Mouse (Mus musculus): ENCODE data around the gene Slc22a15.

Slc22a15 gene

DNA sequence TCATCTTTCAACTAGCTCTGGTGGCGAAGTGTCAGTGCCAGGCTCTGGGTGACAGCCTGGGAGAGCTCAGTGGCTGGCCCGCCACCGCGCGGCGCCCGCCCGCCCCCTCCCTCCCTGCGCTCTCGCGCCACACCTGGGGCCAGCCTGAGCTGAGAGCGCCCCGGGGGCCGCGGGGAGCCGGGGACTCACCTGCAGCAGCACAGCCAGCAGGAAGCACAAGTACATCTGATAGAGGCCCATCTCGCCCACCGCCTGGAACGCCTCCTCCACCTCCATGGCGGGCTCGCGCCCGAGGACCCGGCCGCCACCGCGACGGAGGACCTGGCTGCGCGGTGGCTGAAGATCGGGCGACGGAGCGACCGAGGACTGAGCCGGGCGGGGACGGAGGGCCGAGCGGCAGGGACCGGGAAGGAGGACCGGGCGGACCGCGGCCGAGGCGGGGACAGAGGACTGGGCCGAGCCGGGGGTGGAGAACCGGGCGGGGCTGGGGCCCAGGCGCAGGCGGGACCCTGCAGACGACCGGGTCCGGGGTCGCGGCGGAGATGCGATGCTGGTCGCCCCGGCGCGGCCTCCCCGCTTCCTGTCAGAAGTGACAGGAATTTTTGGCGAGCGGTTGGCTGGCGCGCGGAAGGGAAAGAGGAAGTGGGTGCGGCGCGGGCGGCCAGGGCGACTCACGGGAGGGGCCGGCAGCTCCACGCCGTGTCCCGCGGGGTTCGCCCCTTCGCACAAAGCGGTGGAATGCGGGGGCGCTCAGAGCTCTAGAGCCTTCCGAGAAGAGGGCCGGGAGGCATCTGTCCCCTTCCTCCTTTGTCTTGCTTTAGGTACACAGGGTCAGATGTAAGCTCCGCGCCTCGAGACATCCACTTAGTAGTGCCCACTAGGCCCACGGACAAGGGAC lies at the start of gene Slc22a15:
Gene Slc22a15, minus strand, starts transcription at position 611 of the 898 bp plus-strand sequence.
- DNase-seq, result peak; percentile 74

DNA sequence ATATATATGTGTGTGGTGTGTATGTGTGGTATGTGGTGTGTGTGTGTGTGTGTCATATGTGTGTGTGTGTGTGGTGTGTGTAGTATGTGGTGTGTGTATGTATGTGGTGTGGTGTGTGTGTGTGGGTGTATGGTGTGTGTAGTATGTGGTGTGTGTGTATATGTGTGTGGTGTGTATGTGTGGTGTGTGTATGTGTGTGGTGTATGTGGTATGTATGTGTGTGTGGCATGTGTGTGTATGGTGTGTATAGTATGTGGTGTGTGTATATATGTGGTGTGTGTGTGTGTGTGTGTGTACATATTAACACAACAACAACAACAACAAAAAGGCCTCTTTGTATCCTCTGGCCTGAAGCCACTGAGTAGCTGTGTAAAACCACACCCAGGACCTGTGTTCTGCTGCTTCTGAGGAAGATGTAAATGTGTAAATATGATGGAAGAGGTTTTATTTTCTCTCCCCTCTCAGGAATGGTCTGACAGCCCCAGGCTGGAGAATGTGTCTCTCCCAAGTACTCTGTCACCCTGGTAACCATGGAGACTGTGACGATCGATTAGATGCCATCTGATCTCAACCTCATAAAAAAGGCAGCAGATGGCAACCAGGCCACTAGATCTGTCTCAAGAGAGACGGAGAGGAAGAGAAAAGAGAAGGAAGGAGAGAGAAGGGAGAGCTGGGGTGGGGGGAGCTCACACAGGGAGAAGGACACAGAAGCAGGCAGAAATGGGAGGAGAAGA lies 42.7 kb upstream of the Slc22a15 start:
- no peak for DNase-seq

DNA sequence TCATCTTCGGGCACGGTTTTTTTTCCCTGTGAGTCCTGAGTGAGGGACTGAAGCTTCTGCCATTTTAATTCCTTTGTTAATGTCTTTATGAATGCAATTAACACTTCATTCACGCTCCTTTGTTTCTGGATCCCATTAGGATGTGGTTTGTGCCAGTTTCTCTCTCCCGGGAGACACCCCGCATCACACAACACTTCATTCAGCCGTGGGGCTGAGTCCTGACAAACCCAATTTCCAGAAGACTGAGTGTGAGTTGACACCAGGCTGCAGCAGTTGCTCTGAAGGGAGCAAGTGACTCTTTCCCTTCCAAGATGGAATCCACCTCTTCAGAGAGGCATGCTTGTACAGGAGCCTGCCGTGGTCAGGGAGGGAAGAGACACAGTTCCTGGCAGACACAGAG lies 40.1 kb upstream of the Slc22a15 start:
- no peak for DNase-seq

DNA sequence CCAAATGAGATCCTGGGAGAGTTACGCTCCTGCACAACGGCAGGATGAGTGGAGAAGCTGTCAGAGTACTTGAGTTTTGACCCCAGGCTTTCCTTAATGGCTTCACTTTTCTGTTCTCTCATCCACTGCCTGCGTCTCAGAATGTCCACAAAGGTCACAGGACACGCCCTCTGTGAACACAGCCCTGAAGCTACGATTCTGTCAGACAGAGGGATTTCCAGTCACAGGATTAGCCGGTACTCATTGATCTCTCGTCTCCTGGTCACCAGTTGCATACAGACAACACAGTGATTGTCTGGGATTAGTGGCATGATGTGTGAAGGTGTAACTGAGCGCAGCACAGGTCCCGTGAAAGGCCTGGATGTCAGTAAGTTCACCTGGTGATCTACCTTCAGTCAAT lies 39.2 kb upstream of the Slc22a15 start:
- DNase-seq, result no peak

DNA sequence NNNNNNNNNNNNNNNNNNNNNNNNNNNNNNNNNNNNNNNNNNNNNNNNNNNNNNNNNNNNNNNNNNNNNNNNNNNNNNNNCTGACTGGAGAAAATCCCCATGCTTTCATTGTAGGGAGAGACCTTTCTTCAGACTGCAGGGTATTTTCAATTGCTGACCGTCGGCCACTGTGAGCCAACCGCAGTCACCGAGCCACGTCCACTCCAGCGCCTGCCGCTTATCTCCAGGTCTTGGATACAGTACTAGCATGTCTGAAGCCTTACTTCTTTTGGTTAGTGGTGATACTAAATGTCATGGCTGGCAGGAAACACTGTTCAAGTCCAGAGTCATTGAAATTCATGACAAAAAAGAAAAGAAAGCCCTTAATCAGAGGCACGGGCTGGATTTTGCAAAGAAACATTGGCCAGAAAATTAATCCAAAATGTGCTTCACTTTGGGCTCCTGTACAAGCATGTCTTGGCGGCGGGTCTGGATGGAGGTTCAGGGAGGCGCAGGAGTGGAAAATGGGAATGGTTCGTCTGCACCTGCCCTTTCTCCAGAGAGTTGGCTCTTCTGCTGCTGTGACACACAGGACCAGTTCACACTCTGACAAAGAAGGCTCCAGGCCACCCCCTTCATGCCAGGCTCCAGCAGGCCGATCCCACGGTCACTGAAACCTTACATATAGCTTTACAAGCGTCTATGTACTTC lies 37.0 kb upstream of the Slc22a15 start:
- no peak for DNase-seq

DNA sequence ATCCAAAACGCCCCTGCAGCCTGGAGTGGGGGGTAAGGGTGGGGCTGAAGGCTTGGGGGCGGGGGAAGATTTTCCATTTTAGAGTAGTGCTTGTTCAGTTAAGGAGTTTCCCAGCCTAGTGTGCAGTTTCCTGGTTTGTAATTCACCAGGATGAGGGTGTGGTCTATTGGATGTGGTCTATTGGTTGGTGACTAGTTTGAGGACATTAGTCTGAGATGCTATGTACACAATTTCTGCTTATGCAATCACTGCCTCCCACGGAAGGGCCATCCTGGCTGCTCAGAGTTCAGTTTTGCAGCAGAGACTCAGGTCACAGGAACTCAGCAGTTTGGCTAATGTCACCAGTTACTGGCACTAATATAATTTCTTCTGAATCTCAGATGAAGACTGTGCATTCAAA lies 33.8 kb upstream of the Slc22a15 start:
- DNase-seq, result no peak

DNA sequence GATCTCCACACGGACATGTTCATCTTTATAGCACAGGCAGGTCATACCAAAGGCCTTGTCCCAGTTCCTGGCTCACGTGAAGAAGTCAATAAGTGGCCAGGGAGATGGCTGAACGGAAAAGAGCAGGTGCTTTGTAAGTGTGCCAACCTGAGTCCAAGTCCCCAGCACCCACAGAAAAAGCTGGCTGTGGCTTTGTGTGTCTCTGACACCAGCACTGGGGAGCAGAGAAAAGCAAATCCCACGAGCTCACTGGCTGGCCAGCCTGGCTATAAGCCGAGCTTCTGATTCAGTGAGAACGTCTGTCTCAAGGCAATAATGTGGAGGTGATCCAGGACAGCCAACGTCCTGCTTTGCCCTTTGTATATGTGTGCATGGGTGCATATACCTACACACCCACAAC lies 29.3 kb upstream of the Slc22a15 start:
- DNase-seq, result no peak

DNA sequence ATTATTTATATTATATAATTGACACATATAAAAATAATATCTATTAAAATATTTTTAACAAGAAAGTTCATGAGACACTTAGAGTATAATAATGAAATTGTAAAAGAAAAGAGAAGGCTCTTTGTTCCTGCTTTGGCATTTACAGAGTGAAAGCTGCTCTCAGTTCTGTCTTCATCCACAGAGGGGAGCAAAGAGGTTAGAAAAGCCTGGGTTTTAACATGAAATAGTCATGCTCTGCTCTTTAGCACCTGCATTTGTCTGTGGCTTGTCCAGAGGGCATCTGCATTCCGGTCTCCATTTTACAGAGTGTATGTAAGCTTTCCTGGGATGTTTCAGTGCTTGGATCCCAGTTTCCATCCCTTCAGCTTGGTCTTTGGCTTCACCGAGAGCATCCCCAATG lies 28.3 kb upstream of the Slc22a15 start:
- DNase-seq, result peak; percentile 10

DNA sequence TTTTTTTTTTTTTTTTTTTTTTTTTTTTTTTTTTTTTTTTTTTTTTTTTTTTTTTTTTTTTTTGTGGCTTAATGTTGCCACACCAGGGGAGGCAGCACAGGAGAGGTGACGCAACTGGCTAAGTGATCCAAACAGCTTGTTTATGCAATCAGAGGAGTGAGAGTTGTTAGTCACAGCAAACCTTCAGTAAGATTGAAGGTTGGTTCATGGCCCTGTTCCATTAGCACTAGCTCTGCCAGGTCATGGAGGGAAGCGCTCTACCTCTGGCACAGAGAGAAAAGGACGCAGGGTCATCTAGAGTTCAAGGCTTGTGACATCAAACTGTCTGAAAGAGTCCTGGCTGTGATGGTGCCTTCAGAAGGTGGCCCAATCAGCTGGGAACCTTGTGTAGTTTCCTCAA lies 24.3 kb upstream of the Slc22a15 start:
- DNase-seq, result no peak

DNA sequence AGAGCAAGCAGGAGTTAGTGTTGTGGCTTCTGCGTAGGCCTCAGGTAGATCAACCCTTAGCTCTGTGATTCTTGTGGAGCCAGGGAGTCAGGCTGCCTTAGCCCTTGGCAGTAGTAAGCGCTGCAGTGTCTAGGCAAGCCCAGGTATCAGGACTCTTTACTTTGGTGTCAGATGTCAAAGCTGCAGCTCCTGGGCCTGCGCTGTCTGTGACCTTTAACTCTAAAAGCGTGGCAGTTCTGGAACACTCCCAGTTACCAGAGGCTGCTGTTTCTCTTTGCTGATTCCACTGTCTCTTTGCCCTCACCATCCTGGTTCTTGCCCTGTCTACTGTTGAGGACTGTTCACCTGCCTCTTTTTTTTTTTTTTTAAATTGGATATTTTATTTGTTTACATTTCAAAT lies 23.0 kb upstream of the Slc22a15 start:
- no peak for DNase-seq

DNA sequence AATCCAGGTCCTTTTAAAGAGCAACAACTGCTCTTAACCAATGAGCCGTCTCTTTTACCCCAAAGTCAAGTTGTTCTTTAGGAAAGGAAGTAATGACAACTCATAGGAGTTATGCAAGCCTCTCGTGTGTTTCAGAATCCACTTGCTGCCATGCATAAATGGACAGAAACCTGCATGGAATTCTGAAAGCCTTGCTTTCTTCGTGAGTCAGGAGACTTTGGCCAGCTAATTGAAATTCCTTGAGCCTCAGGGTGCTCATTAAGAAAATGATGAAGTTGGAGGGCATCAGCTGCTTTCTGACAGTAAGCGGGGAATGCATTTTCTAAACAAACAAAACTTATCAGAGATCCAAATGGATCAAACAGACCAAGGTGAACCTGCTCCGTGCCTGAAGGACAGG lies 21.0 kb upstream of the Slc22a15 start:
- DNase-seq, result no peak

DNA sequence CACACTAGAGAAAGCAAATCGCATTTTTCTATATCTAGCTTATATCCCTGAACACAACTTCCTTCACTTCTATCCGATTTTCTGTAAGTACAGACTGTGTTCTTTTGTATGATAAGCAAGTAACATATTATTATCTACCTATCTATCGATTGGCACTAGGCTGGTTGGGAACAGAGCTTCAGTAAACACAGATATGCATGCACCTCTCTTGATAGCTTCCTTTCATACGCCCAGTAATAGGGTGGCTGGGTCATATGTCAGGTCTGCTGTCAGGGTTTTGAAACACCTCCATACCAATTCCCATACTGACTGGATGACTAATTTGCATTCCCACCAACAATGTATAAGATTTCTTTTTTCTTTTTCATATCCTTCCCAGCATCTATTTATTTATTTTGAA lies 16.2 kb upstream of the Slc22a15 start:
- DNase-seq, result no peak

DNA sequence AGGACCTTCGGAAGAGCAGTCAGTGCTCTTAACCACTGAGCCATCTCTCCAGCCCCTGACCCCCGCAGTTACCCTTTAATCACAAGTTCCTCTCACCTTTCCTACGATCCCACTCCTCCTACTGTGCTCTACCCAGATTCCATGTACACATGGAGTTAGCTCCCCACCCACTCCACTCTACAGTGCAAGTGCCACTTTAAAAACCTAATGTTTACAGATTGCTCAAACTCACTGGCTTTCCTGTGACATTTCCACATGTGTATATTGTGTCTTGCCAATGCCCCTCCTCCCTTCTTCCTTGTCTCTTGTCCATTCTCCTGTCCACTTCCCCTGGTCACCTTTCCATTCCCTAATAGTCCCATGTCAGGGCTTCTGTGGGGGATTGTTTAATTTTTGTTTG lies 15.6 kb upstream of the Slc22a15 start:
- no peak for DNase-seq

DNA sequence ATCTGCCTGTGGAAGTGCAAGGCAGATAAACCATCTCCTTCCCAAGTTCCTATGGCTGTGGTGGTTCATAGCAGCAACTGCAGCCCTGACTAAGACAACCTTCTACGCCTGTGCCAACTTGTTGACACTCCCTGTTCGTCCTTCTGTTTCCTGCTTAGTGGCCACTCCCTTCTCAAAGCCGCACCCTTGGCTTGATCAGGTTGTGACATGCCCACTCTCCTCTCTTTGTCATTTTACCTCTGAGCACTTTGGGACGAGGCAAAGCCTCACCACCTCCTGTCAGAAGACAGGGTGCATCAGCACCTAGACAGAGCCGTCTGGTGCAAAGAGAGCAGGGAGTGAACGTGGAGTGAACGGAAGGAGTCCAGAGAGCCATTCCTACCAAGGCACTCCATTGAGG lies 14.9 kb upstream of the Slc22a15 start:
- DNase-seq, result no peak

DNA sequence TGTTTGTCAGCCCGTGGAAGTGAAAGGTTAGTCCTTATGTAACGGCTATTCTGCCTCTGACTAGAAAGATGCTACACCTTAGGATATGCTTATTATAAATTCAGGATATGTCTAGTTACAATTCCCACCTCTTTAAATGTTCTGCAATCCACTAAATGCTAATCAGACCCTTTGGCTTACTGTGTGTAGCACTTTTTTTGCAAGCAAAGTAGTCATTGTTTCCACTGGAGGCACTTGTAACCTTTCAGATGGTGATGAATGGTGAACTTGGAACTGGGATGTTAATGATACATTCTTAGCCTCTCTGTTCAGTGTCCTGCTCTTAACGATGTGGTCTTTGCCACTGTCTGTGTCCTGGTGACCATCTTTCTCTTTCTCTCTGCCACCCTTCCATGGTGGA lies 12.1 kb upstream of the Slc22a15 start:
- no peak for DNase-seq

DNA sequence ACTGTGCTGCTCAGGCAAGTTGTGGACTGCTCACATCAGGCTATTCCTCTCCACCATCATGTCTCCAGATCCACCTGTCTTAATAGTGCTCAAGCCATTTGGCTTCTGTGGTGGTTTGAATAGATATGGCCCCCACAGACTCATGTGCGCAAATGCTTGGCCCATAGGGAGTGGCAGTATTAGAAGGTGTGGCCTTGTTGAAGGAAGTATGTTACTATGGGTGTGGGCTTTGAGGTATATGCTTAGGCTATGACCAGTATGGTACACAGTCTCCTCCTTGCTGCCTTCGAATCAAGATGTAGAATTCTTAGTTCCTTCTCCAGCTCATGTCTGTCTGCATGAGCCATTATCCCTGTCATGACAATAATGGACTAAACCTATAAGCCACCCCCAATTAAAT lies 9.6 kb upstream of the Slc22a15 start:
- DNase-seq, result no peak

DNA sequence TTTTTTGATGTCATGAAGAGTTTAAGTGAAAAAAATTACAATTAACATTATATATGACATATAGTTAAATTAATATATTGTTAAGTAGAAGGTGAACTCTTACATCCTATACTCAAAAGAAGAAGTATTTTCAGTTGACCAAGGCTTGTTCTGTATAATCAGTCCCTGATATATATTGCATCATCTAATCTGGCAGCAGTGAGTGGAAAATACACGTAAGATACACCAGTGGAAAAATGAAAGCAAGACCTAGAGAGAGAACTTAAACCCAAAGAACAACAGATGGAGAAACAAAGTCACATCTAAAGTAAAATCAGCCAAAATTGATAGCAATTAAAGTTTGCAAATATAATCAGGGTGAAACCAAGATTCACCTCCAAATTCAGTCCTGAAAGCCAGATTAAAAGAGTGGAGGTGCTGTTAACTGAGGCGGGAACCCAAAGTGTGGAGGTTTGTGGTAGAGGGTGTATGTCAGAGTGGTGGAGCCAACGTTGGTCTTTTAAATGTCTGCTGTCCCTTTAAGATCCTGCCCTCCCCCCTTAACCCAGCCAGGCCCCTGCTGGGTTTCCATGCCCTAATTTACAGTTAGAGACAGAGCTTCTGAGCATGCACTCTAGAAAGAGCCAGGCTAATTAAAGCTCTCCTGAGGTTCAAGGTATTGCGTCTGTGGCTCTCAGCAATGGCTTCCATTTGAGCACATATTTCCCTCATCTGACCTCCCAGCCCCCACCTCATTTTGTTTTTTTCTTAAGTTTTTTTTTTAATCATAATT lies 5.0 kb upstream of the Slc22a15 start:
- peak; percentile 28 for DNase-seq

DNA sequence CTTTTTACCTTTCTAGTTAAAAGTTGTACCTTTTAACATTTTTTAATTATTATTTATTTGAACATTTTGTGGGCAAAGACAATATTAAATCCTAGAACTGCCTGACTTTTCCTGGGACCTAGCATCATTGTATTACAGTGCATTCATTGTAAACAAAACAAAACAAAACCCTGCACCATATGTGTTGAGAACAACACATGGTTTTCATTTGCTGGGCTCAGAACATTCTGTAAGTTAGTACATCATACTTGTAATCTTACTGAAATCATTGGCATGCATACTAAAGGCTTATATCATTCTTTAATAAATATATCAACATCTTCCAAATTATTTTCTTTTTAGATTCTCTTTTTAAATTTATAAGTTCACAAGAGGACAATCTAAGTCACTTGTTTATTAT lies 2.4 kb upstream of the Slc22a15 start:
- no peak for DNase-seq

DNA sequence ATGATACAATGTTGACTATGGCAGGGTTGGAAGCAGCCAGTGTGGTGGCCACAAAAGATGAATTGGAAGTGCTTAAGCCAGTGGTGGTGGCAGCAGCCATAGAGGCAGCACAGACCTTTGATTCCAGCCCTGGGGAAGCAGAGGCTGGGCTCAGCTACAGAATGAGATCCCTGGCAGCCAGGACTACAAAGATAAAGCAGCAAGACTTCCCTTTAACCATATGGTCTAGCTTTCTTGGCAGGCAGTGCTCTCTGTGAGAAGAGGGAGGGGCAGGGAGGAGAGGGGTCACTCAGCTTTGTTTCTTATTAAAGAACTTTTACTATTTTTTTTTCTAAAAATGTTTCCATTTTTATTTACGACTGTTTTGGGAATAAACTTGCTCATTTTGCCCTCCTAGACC lies 1.4 kb upstream of the Slc22a15 start:
- DNase-seq, result peak; percentile 62

DNA sequence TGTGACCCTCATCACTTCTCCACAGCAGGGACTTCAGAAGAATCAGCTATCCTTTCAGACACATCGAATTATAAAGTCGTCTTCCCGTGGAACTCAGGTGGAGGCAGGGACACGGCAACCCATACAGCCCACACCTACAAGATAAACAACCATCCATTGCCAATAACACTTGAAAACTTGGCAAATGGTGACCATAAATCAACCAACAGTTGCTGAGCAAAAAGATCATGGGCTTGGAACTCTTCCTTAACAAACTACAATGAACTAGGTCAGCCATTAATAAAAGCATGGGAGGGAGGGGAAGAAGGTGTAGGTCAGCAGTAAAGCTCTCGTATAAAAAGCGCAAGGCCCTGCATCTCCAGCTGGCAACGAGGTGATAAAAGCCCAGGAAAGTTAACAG lies 1.9 kb downstream of the Slc22a15 start:
- DNase-seq, result no peak

DNA sequence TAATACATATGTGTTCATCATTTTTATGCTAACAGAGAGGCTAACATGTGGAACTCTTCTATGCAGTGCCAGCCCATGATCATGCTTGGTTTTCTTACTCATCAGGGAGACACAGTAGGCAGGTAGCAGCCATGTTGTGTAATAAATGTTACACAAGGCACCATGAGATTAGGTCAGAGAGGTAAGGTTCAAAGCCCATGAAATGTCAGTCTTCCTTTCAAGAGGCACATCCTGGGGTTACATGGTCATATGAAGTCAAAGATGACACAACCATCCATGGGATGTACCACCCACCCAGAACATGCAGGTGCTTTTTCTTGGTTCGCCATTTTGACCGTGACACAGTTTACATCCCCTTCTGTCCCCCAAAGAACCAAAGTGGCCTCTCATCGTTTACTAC lies 5.7 kb downstream of the Slc22a15 start:
- DNase-seq, result no peak

DNA sequence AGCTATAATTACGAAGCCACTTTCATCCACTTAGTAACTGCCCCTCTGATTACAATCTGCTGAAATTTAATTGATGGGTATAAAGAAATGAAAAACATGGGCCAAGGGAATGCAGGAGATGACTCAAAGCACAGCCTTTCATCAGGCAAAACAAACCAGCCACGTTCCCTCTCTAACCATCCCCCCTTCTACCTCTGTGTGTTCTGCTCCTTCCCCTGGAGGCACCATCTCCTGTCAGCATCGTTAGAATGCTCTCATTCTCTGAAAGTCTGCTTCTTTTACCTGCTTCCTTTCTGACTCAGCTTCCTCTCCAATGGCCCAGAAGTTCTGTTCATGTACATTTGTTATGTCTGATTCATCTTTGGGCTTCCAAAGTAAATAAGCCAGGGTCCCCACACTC lies 6.6 kb downstream of the Slc22a15 start:
- DNase-seq, result no peak

DNA sequence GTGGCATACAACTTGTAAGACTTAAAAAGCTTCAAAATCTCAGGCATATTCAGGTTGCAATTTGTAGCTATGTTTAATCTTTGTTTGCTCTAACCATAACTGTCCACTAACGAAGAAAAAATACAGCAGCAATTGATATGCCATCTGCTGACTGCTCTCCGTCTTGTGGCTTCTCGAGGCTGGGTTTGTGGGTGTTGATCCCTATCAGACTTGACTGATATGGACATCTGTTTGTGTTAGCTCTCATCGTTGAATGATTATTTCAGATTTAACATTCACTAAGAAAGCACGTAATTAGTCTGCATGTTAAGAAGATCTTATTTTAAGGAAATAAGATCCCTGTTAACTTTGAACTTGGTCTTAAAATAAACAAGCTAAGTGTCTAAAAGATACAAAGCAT lies 7.7 kb downstream of the Slc22a15 start:
- DNase-seq, result no peak
